Mouse (Mus musculus) stomach, embryonic 16.5 days (tissue): ENCODE data around the gene Rnf123. TPM values are rescaled to one million over a fixed set of nuclear protein-coding genes. Genes with fewer than 3 reads are reported as not detected.

Experiments used
- ATAC-seq: fragments of 200-750 bp; cut with Nextera tagmentation; 2 replicates; pipeline ENCODE4 v1.8.0; 2017; ENCODE audit warnings: moderate number of reproducible peaks, moderate TSS enrichment; ENCODE audit not compliant: insufficient read depth, low FRiP score
- H3K27ac ChIP-seq: fragments of 300-500 bp; sonication (generic); 2 replicates; pipeline ENCODE4 v1.5.1; 2014; ENCODE audit warnings: low read length
- H3K27me3 ChIP-seq: fragments of 300-500 bp; sonication (generic); 2 replicates; pipeline ENCODE4 v1.6.1; 2014; ENCODE audit warnings: low read length, control low read depth, mixed read lengths; ENCODE audit not compliant: control insufficient read depth, insufficient read depth
- H3K36me3 ChIP-seq: fragments of 300-500 bp; sonication (generic); 2 replicates; pipeline ENCODE4 v1.6.1; 2014; ENCODE audit warnings: low read length; ENCODE audit not compliant: control insufficient read depth, insufficient read depth
- H3K4me1 ChIP-seq: fragments of 300-500 bp; sonication (generic); 2 replicates; pipeline ENCODE4 v1.6.1; 2014; ENCODE audit warnings: low read length, control low read depth, mixed read lengths; ENCODE audit not compliant: control insufficient read depth, insufficient read depth
- H3K4me2 ChIP-seq: fragments of 300-500 bp; sonication (generic); 2 replicates; pipeline ENCODE4 v1.6.1; 2014; ENCODE audit warnings: low read depth, low read length, mixed read lengths
- H3K4me3 ChIP-seq: fragments of 300-500 bp; sonication (generic); replicated peaks from 2 replicates; pipeline ENCODE4 v1.5.1; 2014; ENCODE audit warnings: mild to moderate bottlenecking, low read length
- H3K9ac ChIP-seq: fragments of 300-500 bp; sonication (generic); 2 replicates; pipeline ENCODE4 v1.6.1; 2014; ENCODE audit warnings: low read length
- H3K9me3 ChIP-seq: fragments of 300-500 bp; sonication (generic); replicated peaks from 2 replicates; pipeline ENCODE4 v1.6.1; 2016; ENCODE audit warnings: low read length, control low read depth; ENCODE audit not compliant: control insufficient read depth
- WGBS: fragments of 180-500 bp; shearing (Covaris S2); extraction: QIAGEN DNeasy Blood & Tissue Kit; methylation state at CpG from one replicate; pipeline ENCODE4 v1.1.7; 2014; 5-methylcytosine and 5-hydroxymethylcytosine counted together
- microRNA-seq: library from miRNA; unstranded; fragments of <30 nt; microRNA quantifications from one replicate; pipeline ENCODE4, GENCODE M21; 2016
- polyA plus RNA-seq: library from polyadenylated mRNA; unstranded; fragments of >200 nt; fragmentation: Nextera tagmentation; extraction: Ambion mirVana; gene quantifications from 2 replicates; pipeline ENCODE4 v1.2.1, GENCODE M21; 2015

Rnf123 gene
- polyA plus RNA-seq, 1 experiment from 2014 or later: 32.8 TPM

DNA sequence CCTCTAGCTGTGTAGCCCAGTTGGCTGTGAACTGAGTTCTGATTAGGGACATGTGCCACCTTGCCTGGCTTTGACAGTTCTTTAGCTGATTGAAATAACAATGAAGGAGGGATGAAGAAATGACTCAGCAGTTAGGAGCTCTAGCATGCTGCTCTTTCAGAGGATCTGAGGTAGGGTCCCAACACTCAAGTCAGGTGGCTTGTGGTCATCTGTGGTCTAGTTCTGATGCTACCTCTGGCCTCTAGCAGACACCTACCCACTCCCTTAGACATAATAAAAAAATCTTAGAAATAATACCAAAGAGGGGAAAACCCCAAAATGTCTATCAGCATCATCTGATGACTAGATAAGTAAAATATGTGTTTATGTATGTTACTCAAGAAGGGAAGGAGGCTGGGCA, 72.8 kb downstream of the Rnf123 start:
- H3K4me1 ChIP-seq: no peaks in the 10 kb centered on the region
- H3K36me3 ChIP-seq: no peaks in the 10 kb centered on the region
- no peak overlapping the region for H3K27ac ChIP-seq
- no peak for ATAC-seq
- H3K9ac ChIP-seq: no peak overlapping the region
- H3K4me3 ChIP-seq: no peak overlapping the region
- no peaks in the 10 kb centered on the region for H3K9me3 ChIP-seq
- no peaks in the 10 kb centered on the region for H3K27me3 ChIP-seq
- H3K4me2 ChIP-seq: no peak overlapping the region

DNA sequence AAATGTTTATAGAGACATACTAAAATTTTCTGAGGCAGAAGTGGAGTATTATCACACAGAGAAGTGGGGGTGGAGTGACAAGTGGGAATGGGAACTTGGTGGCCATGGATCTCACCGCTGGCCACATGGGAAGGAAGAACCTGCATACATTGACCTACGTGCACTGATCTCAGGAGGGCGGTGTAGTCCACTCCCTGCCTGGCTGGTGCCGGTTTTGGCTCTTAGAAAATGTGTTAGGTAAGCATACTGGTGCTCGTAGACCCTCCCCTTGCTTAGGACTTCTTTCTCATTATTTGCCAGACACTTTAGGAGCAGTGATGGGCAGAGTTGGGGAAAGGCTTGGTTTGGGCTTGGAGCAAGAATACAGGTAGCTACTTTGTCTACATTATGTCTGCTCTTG, 75.1 kb downstream of the Rnf123 start:
- Histone ChIP-seq H3K9ac (no peak overlapping the region), H3K9me3 (no peaks in the 10 kb centered on the region), H3K36me3 (no peaks in the 10 kb centered on the region), H3K27me3 (no peaks in the 10 kb centered on the region), H3K27ac (no peak overlapping the region), H3K4me3 (no peak overlapping the region), H3K4me1 (peaks cover 11% of the 10 kb centered on the region; the same call in 1 of the 2 replicates), H3K4me2 (no peak overlapping the region)
- ATAC-seq: no peak
- WGBS: 79% methylated on average over 5 of the region's 5 CpGs

DNA sequence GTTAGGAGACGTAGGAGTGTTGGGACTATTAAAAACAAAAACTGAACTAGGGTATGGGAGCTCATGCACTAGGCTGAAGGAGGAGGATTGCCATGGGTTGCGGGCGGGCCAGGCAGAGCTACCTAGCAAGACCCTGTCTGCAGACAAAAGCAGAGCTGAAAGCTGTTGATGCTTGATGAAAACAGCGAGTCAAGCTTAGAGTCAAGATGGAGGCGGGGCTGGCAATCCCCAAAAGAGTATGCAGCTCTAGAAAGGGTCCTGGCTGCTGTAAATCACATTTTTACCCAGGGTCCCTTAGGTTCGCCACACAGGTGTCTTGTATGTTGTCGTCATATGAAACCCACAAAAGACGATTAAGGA, 79.6 kb downstream of the Rnf123 start:
- 12% methylated on average over 8 of the region's 8 CpGs for WGBS
- ATAC-seq: no peak

DNA sequence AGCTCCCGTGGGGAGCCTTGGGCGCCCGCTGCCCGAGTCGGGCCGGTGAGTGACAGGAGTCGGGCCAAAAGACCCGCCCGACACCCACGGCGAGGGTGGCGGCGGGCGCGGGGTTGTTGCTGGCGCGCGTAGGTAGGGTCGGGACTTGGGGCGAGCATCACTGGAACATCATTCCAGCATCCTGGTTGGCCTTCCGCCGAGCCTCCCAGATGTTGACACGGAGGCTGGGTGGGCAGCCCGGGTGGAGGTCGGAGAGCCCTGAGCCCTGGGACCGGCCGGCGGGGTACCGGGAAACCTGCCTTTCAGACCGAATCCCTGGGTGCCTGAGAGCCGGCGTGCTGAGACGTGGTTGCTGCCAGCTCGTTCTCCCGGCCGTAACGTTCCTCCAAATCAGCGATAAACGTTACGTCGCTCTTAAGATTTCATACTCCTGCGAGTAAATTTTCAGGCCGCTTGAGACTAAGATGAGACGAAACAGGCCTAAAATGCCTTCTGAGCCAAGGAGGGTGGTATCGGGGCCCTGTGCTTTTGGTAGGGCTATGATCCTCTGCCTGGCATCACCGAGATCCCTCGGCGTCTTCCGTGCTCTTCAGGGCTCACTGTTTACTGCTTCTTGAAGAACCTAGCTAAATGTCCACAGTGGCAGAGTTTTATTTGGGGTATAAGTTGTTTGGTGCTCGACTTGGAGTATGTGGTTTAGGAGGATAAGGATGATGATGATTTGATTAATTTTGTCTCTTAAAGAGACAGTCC, 80.2 kb downstream of the Rnf123 start:
- peak; percentile 6 for ATAC-seq
- H3K36me3 ChIP-seq: no peaks in the 10 kb centered on the region
- no peaks in the 10 kb centered on the region for H3K9me3 ChIP-seq
- peaks cover 11% of the 10 kb centered on the region; the same call in 1 of the 2 replicates for H3K4me1 ChIP-seq
- no peaks in the 10 kb centered on the region for H3K27me3 ChIP-seq
- H3K4me3 ChIP-seq: peak overlapping the region; percentile 85
- peak overlapping the region; percentile 91 for H3K27ac ChIP-seq
- H3K9ac ChIP-seq: peak overlapping the region; percentile 99
- under 1% methylated on average over 50 of the region's 50 CpGs for WGBS
- peak overlapping the region; percentile 82 for H3K4me2 ChIP-seq

More for the DNA sequence above, 79.6 kb downstream of the Rnf123 start:
- peak overlapping the region; percentile 82 for H3K4me2 ChIP-seq
- peaks cover 11% of the 10 kb centered on the region; the same call in 1 of the 2 replicates for H3K4me1 ChIP-seq
- peak overlapping the region; percentile 99 for H3K9ac ChIP-seq
- no peaks in the 10 kb centered on the region for H3K9me3 ChIP-seq
- no peaks in the 10 kb centered on the region for H3K27me3 ChIP-seq
- H3K36me3 ChIP-seq: no peaks in the 10 kb centered on the region
- peak overlapping the region; percentile 91; the same call in 1 of the 2 replicates for H3K27ac ChIP-seq
- peak overlapping the region; percentile 85 for H3K4me3 ChIP-seq

DNA sequence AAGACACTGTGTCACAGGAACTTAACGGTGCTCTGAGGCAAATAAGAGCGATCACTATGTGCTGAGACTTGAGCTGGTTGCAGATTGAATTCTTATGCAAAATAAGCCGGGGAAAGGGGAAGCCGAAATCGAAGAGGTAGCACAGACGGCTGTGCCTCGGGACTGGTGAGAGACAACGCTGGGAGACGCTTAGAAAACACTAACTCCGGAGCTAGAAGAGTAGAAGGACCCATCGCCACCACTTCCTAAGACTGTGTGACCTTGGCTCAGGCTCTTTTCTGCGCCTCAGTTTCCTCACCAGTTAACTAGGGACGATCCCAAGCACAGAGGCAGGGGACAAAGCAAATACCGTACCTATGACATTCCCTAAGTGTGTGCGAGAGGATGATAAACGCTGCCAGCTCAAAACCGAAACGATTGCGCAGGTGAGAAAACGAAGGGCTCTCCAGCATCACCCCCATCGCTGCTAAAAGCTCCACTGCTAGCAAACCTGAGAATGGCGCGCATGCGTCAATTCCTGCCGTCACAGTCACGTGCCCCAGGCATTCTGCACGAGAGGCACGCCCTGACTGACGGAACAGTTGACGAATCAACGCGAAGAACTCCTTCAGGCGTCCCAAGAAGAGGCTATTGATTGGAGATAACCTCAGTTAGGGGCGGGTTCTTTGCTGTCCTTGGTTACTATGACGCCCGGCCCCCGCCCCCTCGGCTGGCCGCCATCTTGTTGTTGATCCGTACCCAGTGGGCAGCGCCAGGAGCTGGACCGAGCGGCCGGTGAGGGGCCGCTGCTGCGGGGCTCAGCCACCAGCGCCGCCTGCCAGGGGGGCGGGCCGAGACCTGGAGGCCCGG, 81.0 kb downstream of the Rnf123 start, which contains the start of gene Ip6k1:
Ip6k1 (plus strand) TSS at position 580 of the 849 bp plus-strand sequence.
- Histone ChIP-seq H3K36me3 (no peaks in the 10 kb centered on the region), H3K9me3 (no peaks in the 10 kb centered on the region), H3K27ac (peak within 1 kb of the TSS; percentile 91), H3K4me1 (peaks cover 11% of the 10 kb centered on the region; the same call in 1 of the 2 replicates), H3K9ac (peak within 1 kb of the TSS; percentile 99), H3K27me3 (no peaks in the 10 kb centered on the region), H3K4me3 (peak within 1 kb of the TSS; percentile 85), H3K4me2 (peak within 1 kb of the TSS; percentile 92)
- WGBS: under 1% methylated on average over 51 of the region's 51 CpGs
- ATAC-seq: peak; percentile 100

Small RNA genes lying within 50 kb of the gene (microRNA-seq; reads per million reads assigned to microRNA genes)
- gene Gm47303 (not detected), gene Mir7088 (not detected)

Other genes starting within 250 kb of the Rnf123 start
- gene Rbm6, start 210.1 kb downstream of the Rnf123 start, polyA plus RNA-seq: 63.7 and 71.2 TPM in 2 replicates
- 23.2 and 26.7 TPM in 2 replicates for gene Mon1a, start 195.2 kb downstream of the Rnf123 start, polyA plus RNA-seq
- gene Mst1r, start 176.5 kb downstream of the Rnf123 start, polyA plus RNA-seq: 15.8 and 17.9 TPM in 2 replicates
- gene Actl11, start 154.9 kb downstream of the Rnf123 start, polyA plus RNA-seq: not detected in 2 replicates
- gene Camkv, start 147.7 kb downstream of the Rnf123 start, polyA plus RNA-seq: 2.6 and 2.9 TPM in 2 replicates
- 16.4 and 20.4 TPM in 2 replicates for gene Traip, start 133.2 kb downstream of the Rnf123 start, polyA plus RNA-seq
- gene Uba7, start 107.8 kb downstream of the Rnf123 start, polyA plus RNA-seq: 34.8 and 40.0 TPM in 2 replicates
- 5.9 and 7.5 TPM in 2 replicates for gene Gm20661, start 100.3 kb downstream of the Rnf123 start, polyA plus RNA-seq
- gene Inka1, start 97.5 kb downstream of the Rnf123 start, polyA plus RNA-seq: 42.6 and 42.7 TPM in 2 replicates
- 12.2 and 12.7 TPM in 2 replicates for gene Cdhr4, start 90.8 kb downstream of the Rnf123 start, polyA plus RNA-seq
- gene Gm20662, start 87.0 kb downstream of the Rnf123 start, polyA plus RNA-seq: 0.52 and 0.67 TPM in 2 replicates
- gene Ip6k1, start 80.8 kb downstream of the Rnf123 start, polyA plus RNA-seq: 50.5 and 50.6 TPM in 2 replicates
- gene Gmppb, start 34.1 kb downstream of the Rnf123 start, polyA plus RNA-seq: 49.3 and 56.1 TPM in 2 replicates
- gene Amigo3, start 30.2 kb downstream of the Rnf123 start, polyA plus RNA-seq: 3.9 and 4.5 TPM in 2 replicates
- 7.8 and 8.7 TPM in 2 replicates for gene Mst1, start 2.9 kb downstream of the Rnf123 start, polyA plus RNA-seq
- gene Apeh, start 11.3 kb upstream of the Rnf123 start, polyA plus RNA-seq: 75.1 and 82.7 TPM in 2 replicates
- 2.9 and 3.2 TPM in 2 replicates for gene Bsn, start 107.0 kb upstream of the Rnf123 start, polyA plus RNA-seq
- gene Dag1, start 180.6 kb upstream of the Rnf123 start, polyA plus RNA-seq: 90.8 and 91.8 TPM in 2 replicates
- gene Nicn1, start 207.1 kb upstream of the Rnf123 start, polyA plus RNA-seq: 33.1 and 36.1 TPM in 2 replicates
- 18.8 and 21.6 TPM in 2 replicates for gene Amt, start 213.5 kb upstream of the Rnf123 start, polyA plus RNA-seq
- gene Rhoa, start 222.8 kb upstream of the Rnf123 start, polyA plus RNA-seq: 493 and 511 TPM in 2 replicates
- gene Tcta, start 222.8 kb upstream of the Rnf123 start, polyA plus RNA-seq: 46.8 and 46.9 TPM in 2 replicates